8 mouse cellular contexts compared by ENCODE assay signal in genomic region chr7:44974383-44975116, GRCm38 (mm10). TPM values are rescaled to one million over a fixed set of nuclear protein-coding genes. Genes with fewer than 3 reads are reported as not detected.
DNase-seq lines count a peak whose midpoint lies in the region; ATAC-seq lines count a peak whose summit lies in the region.

Gene Cpt1c, minus strand, starts transcription at chr7:44974851.

- H3K9ac ChIP-seq in lung, embryonic 15.5 days = peak within 1 kb of the TSS; percentile 32; the same call in 1 of the 2 replicates

- peaks cover 51% of the 10 kb centered on the region for H3K4me1 ChIP-seq in hindbrain, embryonic 10.5 days (replicated peaks)
- peaks cover 15% of the 10 kb centered on the region for H3K4me1 ChIP-seq in lung, embryonic 15.5 days

- DNase-seq in WW6 (ENCODE audit: low read depth, low spot score) = peak; percentile 75
- DNase-seq in cerebellum, postnatal 25 days = peak; percentile 90 to 92
- peak; percentile 84 to 88 for DNase-seq in frontal cortex, postnatal 10 days (ENCODE audit: low spot score in 2 of 2)
- DNase-seq in hindbrain, embryonic 10.5 days (ENCODE audit: low spot score) = peak; percentile 84
- peak; percentile 89 for DNase-seq in layer of hippocampus, postnatal 10 days (ENCODE audit: low spot score in 2 of 2)
- DNase-seq in ovary, postnatal 36 days (ENCODE audit: low spot score) = peak; percentile 78
- DNase-seq in thymus, postnatal 14 days = no peak

- H3K4me3 ChIP-seq in hindbrain, embryonic 10.5 days = peak within 1 kb of the TSS; percentile 61
- H3K4me3 ChIP-seq in lung, embryonic 15.5 days = peak within 1 kb of the TSS; percentile 46

- peaks cover 46% of the 10 kb centered on the region for H3K36me3 ChIP-seq in hindbrain, embryonic 10.5 days
- H3K36me3 ChIP-seq in lung, embryonic 15.5 days = peaks cover 37% of the 10 kb centered on the region

- H3K27ac ChIP-seq in hindbrain, embryonic 10.5 days = peak within 1 kb of the TSS; percentile 91
- H3K27ac ChIP-seq in lung, embryonic 15.5 days = peak within 1 kb of the TSS; percentile 52; the same call in 1 of the 2 replicates

- WGBS in hindbrain, embryonic 10.5 days = 1% methylated on average over 22 of the region's 22 CpGs
- WGBS in lung, embryonic 15.5 days = 2% methylated on average over 22 of the region's 22 CpGs

- no peak; the same call in 1 of the 2 replicates for ATAC-seq in lung, embryonic 15.5 days (ENCODE audit: borderline replicate concordance, extremely low read depth, low FRiP score, low TSS enrichment)

- peak within 1 kb of the TSS; percentile 78 for H3K4me2 ChIP-seq in lung, embryonic 15.5 days

- no peaks in the 10 kb centered on the region for H3K27me3 ChIP-seq in hindbrain, embryonic 10.5 days (ENCODE audit: insufficient read depth, poor library complexity, severe bottlenecking)
- no peaks in the 10 kb centered on the region for H3K27me3 ChIP-seq in lung, embryonic 15.5 days

- no peaks in the 10 kb centered on the region for H3K9me3 ChIP-seq in hindbrain, embryonic 10.5 days
- no peaks in the 10 kb centered on the region for H3K9me3 ChIP-seq in lung, embryonic 15.5 days

RNA-seq across cellular contexts. Expression of gene Cpt1c, which starts in this region (rescaled TPM):
- polyA plus RNA-seq in hindbrain, embryonic 10.5 days (2016; fragmentation: Nextera tagmentation; extraction: Ambion mirVana) = 22.4 and 26.8 TPM in 2 replicates
- 100 to 1,000 TPM in 1 of 2 experiments, 10 to 100 TPM in 1; 99.2 to 101 TPM for total RNA-seq in layer of hippocampus, postnatal 10 days (2021)
- 14.5 and 15.0 TPM in 2 replicates for polyA plus RNA-seq in lung, embryonic 15.5 days (2015; fragmentation: Nextera tagmentation; extraction: Ambion mirVana)
